Mouse (Mus musculus) ES-E14 (cell line): ENCODE measurements at regions not wholly inside any gene's neighbourhood (a gene's known extent, or its start where the extent isn't known, plus 50 kb on each side); places are given as distances from the start of the nearest gene placed in this dataset.

Experiments
- DNase-seq: peaks from one replicate; pipeline ENCODE4 v3.0.0-alpha.2; 2013; ENCODE audit warnings: low read depth, low spot score
- H3K27ac ChIP-seq: 2 replicates; pipeline ENCODE4 v1.5.1; 2012; ENCODE audit warnings: low read depth, mild to moderate bottlenecking, low read length, moderate library complexity, mixed read lengths; ENCODE audit not compliant: poor library complexity, insufficient read depth, severe bottlenecking
- H3K36me3 ChIP-seq: 2 replicates; pipeline ENCODE4 v1.6.1; 2012; ENCODE audit warnings: mild to moderate bottlenecking, low read length, moderate library complexity, mixed read lengths; ENCODE audit not compliant: control insufficient read depth, poor library complexity, insufficient read depth, severe bottlenecking
- H3K4me1 ChIP-seq, 2 experiments: fragments of 150-350 bp in 1 of 2; sonication (generic) in 1 of 2; 2 replicates each; pipeline ENCODE4 v1.6.1; 2012; ENCODE audit warnings: low read length in 2 of 2, mild to moderate bottlenecking in 1 of 2, mixed read lengths in 1 of 2; ENCODE audit not compliant: control insufficient read depth in 2 of 2, insufficient read depth in 2 of 2, poor library complexity in 1 of 2
- H3K4me3 ChIP-seq, 2 experiments: fragments of 150-350 bp in 1 of 2; sonication (generic) in 1 of 2; 2 replicates each; pipeline ENCODE4 v1.5.1; 2012; ENCODE audit warnings: low read length in 2 of 2, low read depth in 1 of 2, mild to moderate bottlenecking in 1 of 2, mixed read lengths in 1 of 2; ENCODE audit not compliant: insufficient read depth in 1 of 2, poor library complexity in 1 of 2, severe bottlenecking in 1 of 2
- H3K9ac ChIP-seq: 2 replicates; pipeline ENCODE4 v1.6.1; 2012; ENCODE audit warnings: low read depth, mild to moderate bottlenecking, low read length, mixed read lengths; ENCODE audit not compliant: poor library complexity, insufficient read depth, severe bottlenecking
- H3K9me3 ChIP-seq: fragments of 150-350 bp; sonication (generic); 2 replicates; pipeline ENCODE4 v1.6.1; 2012; ENCODE audit warnings: low read depth, mild to moderate bottlenecking, low read length; ENCODE audit not compliant: control insufficient read depth, insufficient read depth
- CHD2 ChIP-seq: IDR thresholded peaks from 2 replicates; pipeline ENCODE4 v1.6.1; 2014; ENCODE audit warnings: mild to moderate bottlenecking, low read depth, low read length, inconsistent platforms
- HCFC1 ChIP-seq: IDR thresholded peaks from 2 replicates; pipeline ENCODE4 v1.6.1; 2012; ENCODE audit warnings: low read length, inconsistent platforms, borderline replicate concordance; ENCODE audit not compliant: insufficient read depth
- MAFK ChIP-seq: IDR thresholded peaks from 2 replicates; pipeline ENCODE4 v1.6.1; 2014; ENCODE audit warnings: mild to moderate bottlenecking, low read depth, low read length, inconsistent platforms; ENCODE audit not compliant: insufficient read depth
- ZC3H11A ChIP-seq: IDR thresholded peaks from 2 replicates; pipeline ENCODE4 v1.6.1; 2012; ENCODE audit warnings: low read depth, mild to moderate bottlenecking, inconsistent platforms, low read length, borderline replicate concordance
- ZNF384 ChIP-seq: IDR thresholded peaks from 2 replicates; pipeline ENCODE4 v1.6.1; 2012; ENCODE audit warnings: low read depth, low read length, inconsistent platforms
- in situ Hi-C, 2 experiments: fragments of 600-800 bp; cut with MboI; formaldehyde crosslinking; loops; one replicate each; pipeline ENCODE4 v1.15.1; 2025; ENCODE audit warnings: low sequenced_read_pairs in 2 of 2, inconsistent platforms in 1 of 2; ENCODE audit not compliant: unreplicated experiment in 2 of 2

GRCm38 (mm10) chr15:97620261-97620660, 85.4 kb downstream of the Rpap3 start:
- peak; percentile 47 for DNase-seq
- no peak overlapping the region for H3K4me3 ChIP-seq
- H3K9me3 ChIP-seq, result no peaks in the 10 kb centered on the region
- TF ChIP-seq ZC3H11A (no peak), ZNF384 (no peak), HCFC1 (no peak)
- no peak overlapping the region for H3K27ac ChIP-seq
- H3K4me1 ChIP-seq, result no peaks in the 10 kb centered on the region
- no peak overlapping the region for H3K9ac ChIP-seq
- no peaks in the 10 kb centered on the region; the same call in 1 of the 2 replicates for H3K36me3 ChIP-seq
- in situ Hi-C loops, result no loop called here

- in situ Hi-C loops, result no loop called here
- DNase-seq, result no peak
- TF ChIP-seq ZC3H11A (no peak), HCFC1 (no peak), MAFK (no peak), CHD2 (no peak), ZNF384 (no peak)
- H3K9me3 ChIP-seq, result no peaks in the 10 kb centered on the region
- no peak overlapping the region for H3K4me3 ChIP-seq
- H3K36me3 ChIP-seq, result no peaks in the 10 kb centered on the region; the same call in 1 of the 2 replicates
- H3K4me1 ChIP-seq, result no peaks in the 10 kb centered on the region
- H3K27ac ChIP-seq, result no peak overlapping the region
- H3K9ac ChIP-seq, result no peak overlapping the region
Observed at GRCm38 (mm10) chr15:97619764-97620163, 85.9 kb downstream of the Rpap3 start.

GRCm38 (mm10) chr15:97612325-97612724, 93.3 kb downstream of the Rpap3 start:
- no peak overlapping the region for H3K9ac ChIP-seq
- no peaks in the 10 kb centered on the region for H3K9me3 ChIP-seq
- peaks cover 4 to 6% of the 10 kb centered on the region in 2 experiments; a peak in 3 of 4 replicates for H3K4me1 ChIP-seq
- TF ChIP-seq ZC3H11A (no peak), CHD2 (no peak), ZNF384 (no peak), MAFK (no peak), HCFC1 (no peak)
- no peak overlapping the region for H3K27ac ChIP-seq
- no peaks in the 10 kb centered on the region for H3K36me3 ChIP-seq
- in situ Hi-C loops, result no loop called here
- no peak for DNase-seq
- H3K4me3 ChIP-seq, result no peak overlapping the region

- no peak overlapping the region for H3K4me3 ChIP-seq
- no peaks in the 10 kb centered on the region for H3K9me3 ChIP-seq
- no peak for DNase-seq
- TF ChIP-seq ZNF384 (no peak), CHD2 (no peak), HCFC1 (no peak), MAFK (no peak), ZC3H11A (no peak)
- no peak overlapping the region for H3K9ac ChIP-seq
- H3K4me1 ChIP-seq, result peaks cover 5 to 12% of the 10 kb centered on the region in 2 experiments; a peak in 3 of 4 replicates
- H3K27ac ChIP-seq, result no peak overlapping the region
- in situ Hi-C loops, result no loop called here
- H3K36me3 ChIP-seq, result no peaks in the 10 kb centered on the region
Observed at GRCm38 (mm10) chr15:97610767-97611166, 94.9 kb downstream of the Rpap3 start.

DNA sequence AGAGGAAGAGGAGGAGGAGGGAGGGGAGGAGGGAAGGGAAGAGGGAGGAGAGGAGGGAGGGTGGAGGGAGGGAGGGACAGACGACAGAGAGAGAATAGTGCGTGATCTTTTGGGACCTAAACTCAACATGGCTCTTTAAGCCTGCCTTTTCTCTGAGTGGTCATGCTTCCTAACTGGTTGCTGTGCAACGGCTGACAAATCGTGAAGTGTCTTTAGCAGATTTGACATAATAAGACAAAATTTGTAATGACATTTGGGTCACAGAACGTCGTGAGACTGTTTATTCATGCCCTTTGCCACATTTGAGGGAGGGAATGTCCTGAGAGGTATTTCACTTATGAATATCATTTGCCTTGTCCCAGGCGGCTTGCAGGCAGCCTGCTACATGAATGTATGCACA, 96.1 kb downstream of the Rpap3 start:
- TF ChIP-seq ZC3H11A, result no peak
- no peak for TF ChIP-seq CHD2
- no peak for TF ChIP-seq HCFC1
- TF ChIP-seq MAFK, result no peak
- TF ChIP-seq ZNF384, result no peak
- H3K36me3 ChIP-seq, result no peaks in the 10 kb centered on the region
- no peak overlapping the region for H3K27ac ChIP-seq
- no peak overlapping the region for H3K4me3 ChIP-seq
- no peak for DNase-seq
- peaks cover 5 to 12% of the 10 kb centered on the region in 2 experiments; a peak in 3 of 4 replicates for H3K4me1 ChIP-seq
- no peak overlapping the region for H3K9ac ChIP-seq
- in situ Hi-C loops, result no loop called here
- no peaks in the 10 kb centered on the region for H3K9me3 ChIP-seq
